Mouse (Mus musculus) CH12.LX (cell line): ENCODE results near the gene Rxrg. TPM values are rescaled to one million over a fixed set of nuclear protein-coding genes. Genes with fewer than 3 reads are reported as not detected.

Source experiments
- DNase-seq: peaks from one replicate; pipeline ENCODE4 v3.0.0-alpha.2; 2013; ENCODE audit errors: extremely low read depth
- H3K27ac ChIP-seq: 2 replicates; pipeline ENCODE4 v1.5.1; 2012; ENCODE audit warnings: low read depth, mild to moderate bottlenecking, control low read depth, moderate library complexity; ENCODE audit not compliant: insufficient read depth
- H3K27me3 ChIP-seq: replicated peaks from 2 replicates; pipeline ENCODE3; 2012; ENCODE audit warnings: inconsistent platforms
- H3K36me3 ChIP-seq, 2 experiments: replicated peaks in 1 of 2; 2 replicates each; pipeline versions ENCODE3 to v1.6.1; 2012; ENCODE audit warnings: inconsistent platforms in 1 of 2, low read length in 1 of 2, mild to moderate bottlenecking in 1 of 2, mixed read lengths in 1 of 2, moderate library complexity in 1 of 2; ENCODE audit not compliant: control insufficient read depth in 1 of 2, insufficient read depth in 1 of 2
- H3K4me1 ChIP-seq, 2 experiments: 2 replicates each; pipeline ENCODE4 v1.6.1; 2012; ENCODE audit warnings: inconsistent platforms in 1 of 2, moderate library complexity in 1 of 2; ENCODE audit not compliant: insufficient read depth in 2 of 2, control insufficient read depth in 1 of 2
- H3K4me2 ChIP-seq: 2 replicates; pipeline ENCODE4 v1.6.1; 2012; ENCODE audit warnings: low read depth, mild to moderate bottlenecking, control low read depth; ENCODE audit not compliant: poor library complexity, insufficient read depth, severe bottlenecking
- H3K4me3 ChIP-seq, 3 experiments: fragments of 150-350 bp in 1 of 3; sonication (generic) in 1 of 3; replicated peaks in 1 of 3; 2 replicates each; pipeline versions ENCODE3 to v1.5.1; 2011 to 2012; ENCODE audit warnings: low read depth in 2 of 3, low read length in 2 of 3, mild to moderate bottlenecking in 2 of 3, moderate library complexity in 2 of 3, control low read depth in 1 of 3, improper control_type of control experiment in 1 of 3, inconsistent platforms in 1 of 3, mixed read lengths in 1 of 3; ENCODE audit not compliant: poor library complexity in 1 of 3
- H3K79me2 ChIP-seq: replicated peaks from 2 replicates; pipeline ENCODE4 v1.6.1; 2012; ENCODE audit warnings: mild to moderate bottlenecking, moderate library complexity; ENCODE audit not compliant: control insufficient read depth, poor library complexity, insufficient read depth, severe bottlenecking; ENCODE audit errors: extremely low read depth
- H3K9ac ChIP-seq: 2 replicates; pipeline ENCODE4 v1.6.1; 2012; ENCODE audit warnings: low read depth, mild to moderate bottlenecking, control low read depth, moderate library complexity; ENCODE audit not compliant: insufficient read depth
- H3K9me3 ChIP-seq: replicated peaks from 2 replicates; pipeline ENCODE3; 2012; ENCODE audit warnings: low read length, inconsistent platforms, mixed read lengths
- BHLHE40 ChIP-seq: IDR thresholded peaks from 2 replicates; pipeline ENCODE4 v1.6.1; 2011; ENCODE audit warnings: mild to moderate bottlenecking, low read depth, low read length, improper control_type of control experiment
- CTCF ChIP-seq, 2 experiments: IDR thresholded peaks in 1 of 2; conservative IDR thresholded peaks in 1 of 2; 2 replicates each; pipeline ENCODE4 v1.5.1; 2011 to 2012; ENCODE audit warnings: low read depth in 2 of 2, low read length in 2 of 2, improper control_type of control experiment in 1 of 2, inconsistent platforms in 1 of 2, mild to moderate bottlenecking in 1 of 2, moderate library complexity in 1 of 2
- E2F4 ChIP-seq: IDR thresholded peaks from 2 replicates; pipeline ENCODE4 v1.6.1; 2011; ENCODE audit warnings: low read depth, low read length, improper control_type of control experiment; ENCODE audit not compliant: insufficient replicate concordance
- EP300 ChIP-seq: IDR thresholded peaks from 2 replicates; pipeline ENCODE4 v1.6.1; 2011; ENCODE audit warnings: low read length, improper control_type of control experiment
- ETS1 ChIP-seq: conservative IDR thresholded peaks from 2 replicates; pipeline ENCODE4 v1.6.1; 2012; ENCODE audit warnings: low read depth, mild to moderate bottlenecking, inconsistent platforms, low read length, improper control_type of control experiment, moderate library complexity
- KAT2A ChIP-seq: IDR thresholded peaks from 2 replicates; pipeline ENCODE4 v1.6.1; 2012; ENCODE audit warnings: low read length, improper control_type of control experiment, inconsistent platforms; ENCODE audit not compliant: insufficient replicate concordance
- MAX ChIP-seq: IDR thresholded peaks from 2 replicates; pipeline ENCODE4 v1.6.1; 2011; ENCODE audit warnings: low read length, improper control_type of control experiment
- NRF1 ChIP-seq: IDR thresholded peaks from 2 replicates; pipeline ENCODE4 v1.6.1; 2014; ENCODE audit warnings: low read depth, mild to moderate bottlenecking, inconsistent platforms, low read length, improper control_type of control experiment, moderate library complexity
- PAX5 ChIP-seq: IDR thresholded peaks from 2 replicates; pipeline ENCODE4 v1.6.1; 2012; ENCODE audit warnings: low read length, inconsistent platforms, mixed read lengths
- POLR2A ChIP-seq: IDR thresholded peaks from 2 replicates; pipeline ENCODE4 v1.6.1; 2011; ENCODE audit warnings: low read depth, mild to moderate bottlenecking, improper control_type of control experiment, low read length
- RAD21 ChIP-seq: IDR thresholded peaks from 2 replicates; pipeline ENCODE4 v1.6.1; 2011; ENCODE audit warnings: low read depth, mild to moderate bottlenecking, low read length, improper control_type of control experiment, moderate library complexity
- SIN3A ChIP-seq: IDR thresholded peaks from 2 replicates; pipeline ENCODE4 v1.6.1; 2012; ENCODE audit warnings: low read length, improper control_type of control experiment, inconsistent platforms
- TBP ChIP-seq: conservative IDR thresholded peaks from 2 replicates; pipeline ENCODE4 v1.6.1; 2011; ENCODE audit warnings: low read depth, low read length, improper control_type of control experiment
- UBTF ChIP-seq: IDR thresholded peaks from 2 replicates; pipeline ENCODE4 v1.6.1; 2012; ENCODE audit warnings: low read depth, mild to moderate bottlenecking, inconsistent platforms, low read length, improper control_type of control experiment, moderate library complexity
- USF1 ChIP-seq: IDR thresholded peaks from 2 replicates; pipeline ENCODE4 v1.6.1; 2014; ENCODE audit warnings: low read depth, mild to moderate bottlenecking, inconsistent platforms, low read length, improper control_type of control experiment
- ZC3H11A ChIP-seq: IDR thresholded peaks from 2 replicates; pipeline ENCODE4 v1.6.1; 2012; ENCODE audit warnings: low read depth, mild to moderate bottlenecking, inconsistent platforms, low read length, improper control_type of control experiment
- ZMIZ1 ChIP-seq: IDR thresholded peaks from 2 replicates; pipeline ENCODE4 v1.6.1; 2012; ENCODE audit warnings: low read depth, mild to moderate bottlenecking, inconsistent platforms, low read length, improper control_type of control experiment
- dilution Hi-C: fragments of 300-500 bp; cut with MboI; formaldehyde crosslinking; loops from 2 replicates; pipeline ENCODE4 v1.14.3; 2020; ENCODE audit warnings: low sequenced_read_pairs; ENCODE audit not compliant: extremely low pct_unique_long_range_greater_than_20kb, extremely low pct_ligation_motif_present
- in situ Hi-C: fragments of 300-500 bp; cut with MboI; formaldehyde crosslinking; loops from 3 replicates; pipeline ENCODE4 v1.14.3; 2019; ENCODE audit warnings: low sequenced_read_pairs, low pct_ligation_motif_present, low pct_unique_long_range_greater_than_20kb, mixed read lengths
- polyA plus RNA-seq: library from polyadenylated mRNA; unstranded; fragments of >175 nt; gene quantifications from 2 replicates; pipeline ENCODE4 v1.2.1, GENCODE M21; 2012; ENCODE audit warnings: low read depth; ENCODE audit not compliant: insufficient read length
- total RNA-seq, 2 experiments: library from RNA; depleted of rRNA; stranded (reverse); fragments of 300-350 nt in 1 of 2; fragments of >200 nt in 1 of 2; gene quantifications; 2 replicates each; pipeline ENCODE4 v1.2.3; 2012 to 2014

The Rxrg gene
- total RNA-seq (2012; rRNA removed), result not detected in 2 replicates
- total RNA-seq (2014; rRNA removed), result not detected in 2 replicates
- polyA plus RNA-seq, result not detected in 2 replicates

- dilution Hi-C loops (no loop called here), in situ Hi-C loops (no loop called here)
- Histone ChIP-seq H3K27me3 (peaks cover 5% of the 10 kb centered on the region), H3K27ac (no peak within 1 kb of the TSS), H3K36me3 (no peaks in the 10 kb centered on the region), H3K79me2 (no peaks in the 10 kb centered on the region), H3K9ac (no peak within 1 kb of the TSS)
- DNase-seq, result no peak
- TF ChIP-seq TBP, result no peak
- TF ChIP-seq CTCF (conservative IDR thresholded peaks at IDR 0.05 in 1 of 2, IDR thresholded peaks at IDR 0.05 in 1 of 2; ENCODE audit: low read depth in 2 of 2, low read length in 2 of 2), result no peak
- no peak for TF ChIP-seq ZC3H11A
- TF ChIP-seq E2F4, result no peak
- TF ChIP-seq MAX, result no peak
- TF ChIP-seq SIN3A, result no peak
- TF ChIP-seq, all 38 proteins: peak for 0
- Histone ChIP-seq H3K9me3 (no peaks in the 10 kb centered on the region), H3K4me1 (peaks cover 0 to 9% of the 10 kb centered on the region in 2 experiments; a peak in 1 of 4 replicates), H3K4me3 (no peak within 1 kb of the TSS), H3K4me2 (no peak within 1 kb of the TSS)
Measured at GRCm38 (mm10) chr1:167598255-167599081, at the start of gene Rxrg. Rxrg (plus strand) TSS chr1:167598384.

DNA sequence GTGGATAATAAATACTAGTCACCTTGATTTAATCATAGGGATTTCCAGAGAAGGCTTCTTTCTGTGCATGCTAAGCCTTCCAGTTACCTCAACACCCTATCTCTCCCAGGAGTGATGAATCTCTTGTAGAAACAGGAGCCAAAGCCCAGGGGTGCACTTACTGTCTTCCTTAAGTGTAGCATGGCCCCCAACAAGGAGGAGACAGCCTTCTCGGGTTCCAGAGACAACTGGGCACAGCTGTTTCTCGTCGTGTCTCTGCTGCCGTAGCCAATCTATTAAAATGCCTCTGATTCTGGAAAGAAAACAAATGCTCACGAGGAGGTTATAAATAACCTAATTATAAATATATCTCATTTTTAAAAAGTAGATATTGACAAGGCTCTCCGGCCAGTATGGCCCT lies 48.9 kb upstream of the Rxrg start:
- Histone ChIP-seq H3K79me2 (no peaks in the 10 kb centered on the region), H3K4me2 (no peak overlapping the region), H3K4me3 (no peak overlapping the region), H3K4me1 (no peaks in the 10 kb centered on the region), H3K36me3 (no peaks in the 10 kb centered on the region), H3K9ac (no peak overlapping the region), H3K27me3 (peaks cover 34% of the 10 kb centered on the region), H3K27ac (no peak overlapping the region), H3K9me3 (no peaks in the 10 kb centered on the region)
- TF ChIP-seq NRF1 (no peak), USF1 (no peak), ZC3H11A (no peak), POLR2A (no peak), KAT2A (no peak), PAX5 (no peak)
- in situ Hi-C loops, result no loop called here
- no peak for DNase-seq
- dilution Hi-C loops, result no loop called here

- no peaks in the 10 kb centered on the region for H3K9me3 ChIP-seq
- no peak overlapping the region for H3K4me2 ChIP-seq
- H3K27ac ChIP-seq, result no peak overlapping the region
- no peaks in the 10 kb centered on the region for H3K79me2 ChIP-seq
- H3K4me3 ChIP-seq, result no peak overlapping the region
- DNase-seq, result no peak
- no peaks in the 10 kb centered on the region for H3K36me3 ChIP-seq
- TF ChIP-seq UBTF (no peak), MAX (no peak), ETS1 (no peak), BHLHE40 (no peak), RAD21 (no peak), KAT2A (no peak), EP300 (no peak), TBP (no peak), ZMIZ1 (no peak)
- TF ChIP-seq, all 38 proteins: peak for 0
- no peaks in the 10 kb centered on the region for H3K4me1 ChIP-seq
- H3K27me3 ChIP-seq, result peaks cover 37% of the 10 kb centered on the region
- no peak overlapping the region for H3K9ac ChIP-seq
- in situ Hi-C loops (no loop called here), dilution Hi-C loops (no loop called here)
Measured at GRCm38 (mm10) chr1:167551601-167552000, 46.6 kb upstream of the Rxrg start.
